Mouse (Mus musculus) liver, adult 2 months (tissue): ENCODE data around the gene Clasrp.

Experiments used
- CTCF ChIP-seq: fragments of 200-500 bp; IDR thresholded peaks from 2 replicates; pipeline ENCODE4 v1.5.1; 2011; ENCODE audit warnings: low read depth, low read length, control low read depth
- POLR2A ChIP-seq: fragments of 200-500 bp; IDR thresholded peaks from 2 replicates; pipeline ENCODE4 v1.6.1; 2011; ENCODE audit warnings: low read length, control low read depth; ENCODE audit not compliant: insufficient read depth; ENCODE audit errors: extremely low read depth

DNA sequence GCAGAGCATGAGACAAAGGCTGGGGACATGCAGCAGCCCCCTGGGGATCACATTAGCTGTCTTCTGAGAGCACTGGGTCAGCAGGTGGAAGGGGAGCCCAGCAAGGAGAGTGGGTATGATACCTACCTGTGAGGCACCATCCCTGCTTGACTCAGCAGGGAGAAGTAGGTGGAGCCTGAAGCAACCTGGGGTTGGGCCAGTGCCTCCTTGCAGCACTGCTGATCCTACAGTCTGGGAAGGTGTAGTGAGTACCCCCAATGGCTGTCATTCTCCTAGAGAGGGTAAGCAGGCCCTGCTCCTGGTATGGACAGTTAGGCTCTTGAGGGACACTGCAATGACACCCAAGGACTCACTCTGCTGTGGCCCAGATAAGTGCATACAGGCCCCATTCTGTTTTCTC, 28.0 kb upstream of the Clasrp start:
- TF ChIP-seq CTCF (no peak), POLR2A (no peak)
